Mouse (Mus musculus) 416B (cell line): Measurements from ENCODE around the gene Cd59b.

Experiments used
- DNase-seq: peaks from one replicate; pipeline ENCODE4 v3.0.0; 2011; ENCODE audit warnings: low read depth

Cd59b gene

GRCm38 (mm10) chr2:104069704-104070185 lies at the start of gene Cd59b:
Cd59b (plus strand) TSS chr2:104069849.
- DNase-seq: peak; percentile 31

GRCm38 (mm10) chr2:104023096-104023495 lies 46.6 kb upstream of the Cd59b start:
- DNase-seq: no peak

GRCm38 (mm10) chr2:104024656-104025055 lies 45.0 kb upstream of the Cd59b start:
- DNase-seq: no peak

- peak; percentile 84 for DNase-seq
Observed at GRCm38 (mm10) chr2:104027458-104028138, 42.1 kb upstream of the Cd59b start, which contains the start of gene Fbxo3. Fbxo3 (plus strand) TSS chr2:104027721.

- DNase-seq: peak; percentile 42
Observed at GRCm38 (mm10) chr2:104028139-104028723, 41.4 kb upstream of the Cd59b start, which contains the start of gene 4931422A03Rik. 4931422A03Rik (minus strand) TSS chr2:104028361.

- DNase-seq: peak; percentile 39
Observed at GRCm38 (mm10) chr2:104029074-104029473, 40.6 kb upstream of the Cd59b start.

GRCm38 (mm10) chr2:104030381-104030780 lies 39.3 kb upstream of the Cd59b start:
- peak; percentile 24 for DNase-seq

- no peak for DNase-seq
Observed at GRCm38 (mm10) chr2:104032056-104032455, 37.6 kb upstream of the Cd59b start.

GRCm38 (mm10) chr2:104034832-104035472 lies 34.7 kb upstream of the Cd59b start:
- DNase-seq: peak; percentile 58

- DNase-seq: no peak
Observed at GRCm38 (mm10) chr2:104035595-104035994, 34.1 kb upstream of the Cd59b start.

GRCm38 (mm10) chr2:104036316-104036715 lies 33.3 kb upstream of the Cd59b start:
- DNase-seq: no peak

GRCm38 (mm10) chr2:104038236-104038635 lies 31.4 kb upstream of the Cd59b start:
- no peak for DNase-seq

GRCm38 (mm10) chr2:104041632-104042031 lies 28.0 kb upstream of the Cd59b start:
- DNase-seq: peak; percentile 79

- no peak for DNase-seq
Observed at GRCm38 (mm10) chr2:104042766-104043165, 26.9 kb upstream of the Cd59b start.

- no peak for DNase-seq
Observed at GRCm38 (mm10) chr2:104043624-104044478, 25.8 kb upstream of the Cd59b start.

GRCm38 (mm10) chr2:104044479-104045080 lies 25.1 kb upstream of the Cd59b start:
- DNase-seq: no peak

- DNase-seq: no peak
Observed at GRCm38 (mm10) chr2:104058381-104058780, 11.3 kb upstream of the Cd59b start.

GRCm38 (mm10) chr2:104058954-104059353 lies 10.7 kb upstream of the Cd59b start:
- DNase-seq: no peak

- no peak for DNase-seq
Observed at GRCm38 (mm10) chr2:104059786-104060185, 9.9 kb upstream of the Cd59b start.

- no peak for DNase-seq
Observed at GRCm38 (mm10) chr2:104060996-104061395, 8.7 kb upstream of the Cd59b start.

GRCm38 (mm10) chr2:104062665-104063064 lies 7.0 kb upstream of the Cd59b start:
- no peak for DNase-seq

- DNase-seq: no peak
Observed at GRCm38 (mm10) chr2:104064152-104064551, 5.5 kb upstream of the Cd59b start.
